Mouse (Mus musculus) embryonic facial prominence, embryonic 13.5 days (tissue): Measurements from ENCODE around the gene Pip. TPM values are rescaled to one million over a fixed set of nuclear protein-coding genes. Genes with fewer than 3 reads are reported as not detected.

Source experiments
- ATAC-seq: fragments of 200-750 bp; cut with Nextera tagmentation; 2 replicates; pipeline ENCODE4 v1.8.0; 2017; ENCODE audit warnings: low read depth; ENCODE audit not compliant: insufficient number of reproducible peaks, insufficient read depth, low FRiP score, low TSS enrichment
- H3K27ac ChIP-seq: fragments of 300-500 bp; sonication (generic); 2 replicates; pipeline ENCODE4 v1.5.1; 2015; ENCODE audit warnings: moderate library complexity, mild to moderate bottlenecking, inconsistent platforms
- H3K27me3 ChIP-seq: fragments of 300-500 bp; sonication (generic); 2 replicates; pipeline ENCODE4 v1.6.1; 2015; ENCODE audit warnings: mild to moderate bottlenecking, inconsistent platforms
- H3K36me3 ChIP-seq: fragments of 300-500 bp; sonication (generic); 2 replicates; pipeline ENCODE4 v1.6.1; 2015; ENCODE audit warnings: mild to moderate bottlenecking, inconsistent platforms
- H3K4me1 ChIP-seq: fragments of 300-500 bp; sonication (generic); 2 replicates; pipeline ENCODE4 v1.6.1; 2015; ENCODE audit warnings: inconsistent platforms
- H3K4me2 ChIP-seq: fragments of 300-500 bp; sonication (generic); 2 replicates; pipeline ENCODE4 v1.6.1; 2015; ENCODE audit warnings: moderate library complexity, mild to moderate bottlenecking, inconsistent platforms
- H3K4me3 ChIP-seq: fragments of 300-500 bp; sonication (generic); 2 replicates; pipeline ENCODE4 v1.5.1; 2015; ENCODE audit warnings: mild to moderate bottlenecking, inconsistent platforms
- H3K9ac ChIP-seq: fragments of 300-500 bp; sonication (generic); 2 replicates; pipeline ENCODE4 v1.6.1; 2015; ENCODE audit warnings: mild to moderate bottlenecking, inconsistent platforms
- H3K9me3 ChIP-seq: fragments of 300-500 bp; sonication (generic); 2 replicates; pipeline ENCODE4 v1.6.1; 2016; ENCODE audit warnings: inconsistent platforms
- WGBS: fragments of 180-500 bp; shearing (Covaris S2); methylation state at CpG from one replicate; pipeline ENCODE4 v1.1.7; 2015; ENCODE audit warnings: mixed read lengths; 5-methylcytosine and 5-hydroxymethylcytosine counted together
- polyA plus RNA-seq: library from polyadenylated mRNA; unstranded; fragments of >200 nt; fragmentation: Nextera tagmentation; extraction: Ambion mirVana; gene quantifications from 2 replicates; pipeline ENCODE4 v1.2.1, GENCODE M21; 2015

Pip gene
- not detected in 2 replicates for polyA plus RNA-seq

DNA sequence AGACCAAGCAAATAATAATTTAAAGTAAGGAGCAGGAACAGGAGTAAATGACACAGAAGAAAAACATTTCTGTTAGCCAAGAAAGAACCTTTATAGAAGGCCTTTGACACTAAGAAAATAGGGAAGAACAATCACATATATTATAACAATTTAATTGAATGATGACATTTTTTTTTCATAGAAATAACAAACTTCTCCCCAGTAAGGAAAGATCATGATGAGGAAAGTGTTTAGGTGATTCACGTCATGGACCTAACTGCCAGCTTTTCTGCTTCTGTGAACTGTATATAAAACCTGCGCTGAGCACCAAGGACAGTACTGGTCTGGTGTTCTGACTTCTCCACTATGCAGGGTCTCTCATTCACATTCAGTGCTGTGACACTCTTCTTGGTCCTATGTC is at the start of gene Pip:
Gene Pip, plus strand, starts transcription at position 301 of the 400 bp plus-strand sequence.
- Histone ChIP-seq H3K9me3 (no peaks in the 10 kb centered on the region), H3K36me3 (no peaks in the 10 kb centered on the region), H3K27me3 (no peaks in the 10 kb centered on the region), H3K4me1 (no peaks in the 10 kb centered on the region), H3K9ac (no peak within 1 kb of the TSS), H3K4me2 (no peak within 1 kb of the TSS), H3K4me3 (no peak within 1 kb of the TSS), H3K27ac (no peak within 1 kb of the TSS)
- ATAC-seq, result no peak
- 88% methylated on average over 2 of the region's 2 CpGs for WGBS

GRCm38 (mm10) chr6:41824086-41824485 is 23.2 kb upstream of the Pip start:
- Histone ChIP-seq H3K4me3 (no peak overlapping the region), H3K9me3 (no peaks in the 10 kb centered on the region), H3K4me2 (no peak overlapping the region), H3K4me1 (no peaks in the 10 kb centered on the region), H3K9ac (no peak overlapping the region), H3K36me3 (no peaks in the 10 kb centered on the region), H3K27me3 (no peaks in the 10 kb centered on the region), H3K27ac (no peak overlapping the region)
- no peak for ATAC-seq

- Histone ChIP-seq H3K4me2 (no peak overlapping the region), H3K36me3 (no peaks in the 10 kb centered on the region), H3K4me3 (no peak overlapping the region), H3K4me1 (no peaks in the 10 kb centered on the region), H3K27me3 (no peaks in the 10 kb centered on the region), H3K9me3 (no peaks in the 10 kb centered on the region), H3K27ac (no peak overlapping the region), H3K9ac (no peak overlapping the region)
- ATAC-seq, result no peak
- WGBS, result 73% methylated on average over 2 of the region's 2 CpGs
These were observed 17.8 kb upstream of the Pip start for GRCm38 (mm10) chr6:41829516-41829915.

- no peak within 1 kb of the TSS for H3K9ac ChIP-seq
- ATAC-seq, result no peak
- no peaks in the 10 kb centered on the region for H3K27me3 ChIP-seq
- H3K4me1 ChIP-seq, result no peaks in the 10 kb centered on the region
- no peak within 1 kb of the TSS for H3K4me3 ChIP-seq
- H3K9me3 ChIP-seq, result no peaks in the 10 kb centered on the region
- no peak within 1 kb of the TSS for H3K27ac ChIP-seq
- 85% methylated on average over 3 of the region's 3 CpGs for WGBS
- no peaks in the 10 kb centered on the region for H3K36me3 ChIP-seq
- no peak within 1 kb of the TSS for H3K4me2 ChIP-seq
These were observed 5.4 kb downstream of the Pip start, which contains the start of gene Sval2 for GRCm38 (mm10) chr6:41852689-41853088. Gene Sval2, plus strand, starts transcription at chr6:41852989.

GRCm38 (mm10) chr6:41864038-41864437 is 16.7 kb downstream of the Pip start:
- H3K36me3 ChIP-seq, result no peaks in the 10 kb centered on the region
- H3K4me1 ChIP-seq, result no peaks in the 10 kb centered on the region
- no peak overlapping the region for H3K4me3 ChIP-seq
- 71% methylated on average over 2 of the region's 2 CpGs for WGBS
- no peaks in the 10 kb centered on the region for H3K27me3 ChIP-seq
- no peaks in the 10 kb centered on the region for H3K9me3 ChIP-seq
- no peak overlapping the region for H3K27ac ChIP-seq
- no peak overlapping the region for H3K4me2 ChIP-seq
- H3K9ac ChIP-seq, result no peak overlapping the region
- ATAC-seq, result no peak

Other genes with a start within 250 kb of the Pip start
- 23.8 and 27.1 TPM in 2 replicates for gene Ephb6, start 242.1 kb upstream of the Pip start, polyA plus RNA-seq
- gene Trpv6, start 211.1 kb upstream of the Pip start, polyA plus RNA-seq, result 1.3 TPM in 2 replicates
- gene Trpv5, start 166.8 kb upstream of the Pip start, polyA plus RNA-seq, result not detected in 2 replicates
- not detected in 2 replicates for gene Llcfc1, start 163.1 kb upstream of the Pip start, polyA plus RNA-seq
- 1.3 and 3.3 TPM in 2 replicates for gene Kel, start 143.2 kb upstream of the Pip start, polyA plus RNA-seq
- not detected in 2 replicates for gene Olfr459, start 72.4 kb upstream of the Pip start, polyA plus RNA-seq
- gene Sval2, start 5.5 kb downstream of the Pip start, polyA plus RNA-seq, result not detected in 2 replicates
- gene Sval1, start 104.1 kb downstream of the Pip start, polyA plus RNA-seq, result not detected in 2 replicates
- gene Sval3, start 120.6 kb downstream of the Pip start, polyA plus RNA-seq, result not detected in 2 replicates
- not detected in 2 replicates for gene Sva, start 190.9 kb downstream of the Pip start, polyA plus RNA-seq